Mouse (Mus musculus): ENCODE data around the gene Crhr1.

Crhr1 gene

DNA sequence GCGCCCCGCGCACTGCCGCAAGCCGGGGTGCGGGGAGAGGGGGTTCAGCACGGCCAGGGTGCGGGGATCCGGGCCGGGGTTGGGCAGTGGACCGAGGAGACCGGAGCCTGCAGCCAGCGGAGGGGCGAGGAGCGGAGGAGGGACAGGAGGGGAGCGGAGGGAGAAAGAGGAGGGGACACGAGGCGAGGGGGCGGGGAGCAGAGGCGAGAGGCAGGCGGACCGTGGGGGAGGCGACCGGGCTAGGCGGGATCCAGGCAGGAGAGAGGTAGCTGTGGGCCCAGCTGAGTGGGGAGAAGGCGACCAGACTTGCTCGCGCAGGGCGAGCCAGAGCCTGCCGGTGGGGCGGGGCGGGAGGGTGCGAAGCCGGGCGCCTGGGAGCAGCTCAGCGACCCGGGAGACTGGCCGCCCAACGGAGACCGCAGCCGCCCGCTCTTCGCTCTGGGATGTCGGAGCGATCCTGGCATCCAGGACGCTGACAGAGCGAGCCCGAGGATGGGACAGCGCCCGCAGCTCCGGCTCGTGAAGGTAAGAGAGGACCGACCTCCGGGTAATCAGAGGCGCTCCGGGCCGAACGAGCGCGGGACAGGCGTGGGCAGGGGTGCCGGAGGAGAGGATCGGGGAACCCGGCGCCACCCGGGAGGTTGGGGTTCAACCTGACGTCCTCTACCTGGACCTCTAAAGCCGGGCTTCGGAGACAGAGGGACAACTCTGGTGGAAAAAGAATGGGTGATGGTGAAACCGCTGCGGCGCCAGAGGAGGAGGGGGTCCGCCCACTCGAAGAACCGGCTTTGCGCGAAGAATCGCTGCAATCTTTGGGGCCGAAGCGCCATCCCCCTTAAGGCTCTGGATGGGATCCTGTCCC, at the start of gene Crhr1:
Crhr1 (plus strand) TSS at position 276 of the 862 bp plus-strand sequence.
- DNase-seq (ENCODE audit: low spot score in 2 of 2) = peak; percentile 3 to 20

DNA sequence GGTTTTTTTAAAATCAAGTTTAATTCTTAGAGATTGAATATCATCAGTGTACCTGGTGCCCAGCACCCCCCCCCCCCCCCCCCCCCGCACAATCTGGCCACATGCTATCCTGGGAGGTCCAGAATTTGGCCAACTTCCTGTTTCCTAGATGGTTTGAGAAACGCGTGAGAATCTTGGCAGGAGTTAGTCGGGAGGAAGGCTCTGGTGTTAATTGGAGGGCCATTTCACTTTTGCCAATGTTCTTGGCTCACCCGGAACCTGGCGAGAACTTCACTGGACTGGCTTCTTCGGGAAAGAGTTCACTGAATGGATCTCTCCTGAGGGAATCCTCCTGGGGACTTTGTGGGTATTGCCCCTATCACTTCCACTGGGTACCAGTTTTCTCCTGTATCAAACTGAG, 49.4 kb upstream of the Crhr1 start:
- no peak for DNase-seq (ENCODE audit: low spot score in 2 of 2)

DNA sequence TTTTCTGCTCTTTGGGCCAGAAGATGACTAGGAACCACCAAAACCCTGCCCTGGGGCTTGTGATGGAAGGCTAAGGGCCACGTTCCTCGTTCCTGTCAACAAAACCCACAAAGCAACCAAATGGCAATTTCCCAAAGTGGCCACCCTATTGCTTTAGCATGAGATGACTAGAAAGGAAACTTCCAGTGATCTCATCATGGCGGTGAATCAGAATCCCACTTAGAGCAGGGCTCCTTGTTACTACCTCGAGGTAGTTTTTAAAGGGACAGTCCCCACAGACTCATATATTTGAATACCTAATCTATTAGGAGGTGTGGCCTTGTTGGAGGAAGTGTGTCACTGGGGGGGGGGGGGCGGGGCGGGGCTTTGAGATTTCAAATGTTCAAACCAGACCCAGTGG, 48.9 kb upstream of the Crhr1 start:
- DNase-seq (ENCODE audit: low spot score in 2 of 2) = no peak

DNA sequence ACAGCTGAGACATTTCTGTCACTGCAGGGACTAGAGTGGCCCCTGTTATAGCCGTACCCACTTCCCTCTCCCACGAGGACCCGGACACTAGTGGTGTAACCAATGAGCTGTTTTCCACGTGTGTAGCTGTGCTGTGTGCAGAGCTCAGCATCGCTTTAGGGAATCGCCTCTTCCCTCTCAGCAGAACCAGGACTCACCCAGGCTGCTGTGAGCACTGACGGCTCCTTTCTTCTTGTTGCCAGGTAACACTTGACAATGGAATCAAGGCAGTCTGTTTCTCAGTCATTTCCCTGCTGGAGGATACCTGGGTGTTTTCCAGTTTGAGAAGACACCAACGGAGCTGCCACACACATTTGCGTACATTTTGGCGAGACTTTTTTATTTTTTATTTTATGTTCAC, 44.1 kb upstream of the Crhr1 start:
- DNase-seq (ENCODE audit: low spot score in 2 of 2) = no peak

DNA sequence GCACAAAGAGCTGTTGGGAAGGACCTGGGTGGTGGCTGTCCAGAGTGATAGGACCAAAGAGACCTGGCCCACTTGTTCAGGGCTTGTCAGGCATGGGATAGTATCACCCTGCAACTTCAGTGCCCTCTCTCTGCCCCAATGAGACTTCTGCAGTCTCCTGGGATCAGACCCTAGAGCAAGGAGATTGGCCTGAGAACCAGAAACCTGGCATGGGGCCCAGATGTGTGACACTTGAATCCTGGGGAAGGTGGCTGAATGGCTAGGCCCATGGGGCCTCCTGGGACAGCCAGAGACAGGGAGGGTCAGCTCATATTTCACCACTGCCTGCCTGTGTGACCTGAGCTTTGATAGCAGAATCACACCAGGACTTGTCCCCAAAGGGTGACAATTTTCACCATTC, 41.9 kb upstream of the Crhr1 start:
- no peak for DNase-seq (ENCODE audit: low spot score in 2 of 2)

DNA sequence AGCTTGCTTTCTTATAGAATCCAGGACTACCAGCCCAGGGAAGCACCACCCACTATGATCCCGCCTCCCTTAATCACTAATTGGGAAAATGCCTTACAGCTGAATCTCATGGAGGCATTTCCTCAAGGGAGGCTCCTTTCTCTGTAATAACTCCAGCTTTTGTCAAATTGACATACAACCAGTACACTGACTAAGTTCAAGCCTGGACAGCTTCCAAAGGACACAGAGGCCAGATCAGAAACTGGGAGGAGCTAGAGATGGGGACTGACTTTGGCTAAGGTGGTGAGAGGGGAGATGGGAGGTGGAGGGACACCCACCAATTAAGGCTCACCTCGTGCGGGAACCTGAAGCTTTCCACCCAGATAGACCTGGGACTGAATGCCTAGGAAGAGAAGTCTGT, 37.5 kb upstream of the Crhr1 start:
- no peak for DNase-seq (ENCODE audit: low spot score in 2 of 2)

DNA sequence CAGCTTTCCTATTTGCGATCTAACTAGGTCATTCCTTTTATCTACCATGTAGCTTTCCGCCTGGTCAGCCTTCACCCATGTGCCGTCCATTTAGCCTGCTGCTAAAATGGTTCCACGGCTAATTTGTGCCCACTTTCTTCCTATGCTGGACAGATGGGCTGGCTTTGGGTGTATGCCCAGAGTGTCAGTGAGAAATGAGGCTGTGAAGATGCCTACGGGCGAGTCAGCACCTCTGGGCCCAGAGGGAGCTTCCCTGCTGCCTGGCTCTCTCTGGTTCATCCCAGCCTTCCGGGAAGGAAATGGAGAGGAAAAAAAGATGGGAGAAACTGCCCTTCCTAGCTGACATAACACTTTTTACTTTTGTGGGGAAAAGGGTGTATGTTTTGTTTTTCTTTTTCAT, 36.1 kb upstream of the Crhr1 start:
- DNase-seq (ENCODE audit: low spot score in 2 of 2) = no peak

DNA sequence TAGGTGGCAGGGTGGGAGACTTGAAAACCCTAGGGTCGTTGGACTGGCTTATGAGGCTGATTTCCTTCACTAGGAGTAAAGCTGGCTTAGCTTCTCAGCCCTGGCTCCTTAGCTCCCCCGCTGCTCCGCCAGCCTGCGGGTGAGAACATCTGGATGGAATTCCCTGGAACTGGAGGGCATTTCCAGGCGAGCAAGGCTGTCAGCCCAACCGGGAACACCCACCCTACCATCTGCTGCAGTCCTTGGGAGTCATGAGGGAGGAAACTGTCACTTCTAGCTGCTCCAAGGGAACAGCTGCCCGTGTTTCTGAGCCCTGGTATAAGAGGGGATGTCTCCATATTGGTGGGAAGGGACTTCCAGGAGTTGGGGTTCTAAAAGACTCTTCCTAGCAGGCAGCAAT, 33.1 kb upstream of the Crhr1 start:
- DNase-seq (ENCODE audit: low spot score in 2 of 2) = no peak

DNA sequence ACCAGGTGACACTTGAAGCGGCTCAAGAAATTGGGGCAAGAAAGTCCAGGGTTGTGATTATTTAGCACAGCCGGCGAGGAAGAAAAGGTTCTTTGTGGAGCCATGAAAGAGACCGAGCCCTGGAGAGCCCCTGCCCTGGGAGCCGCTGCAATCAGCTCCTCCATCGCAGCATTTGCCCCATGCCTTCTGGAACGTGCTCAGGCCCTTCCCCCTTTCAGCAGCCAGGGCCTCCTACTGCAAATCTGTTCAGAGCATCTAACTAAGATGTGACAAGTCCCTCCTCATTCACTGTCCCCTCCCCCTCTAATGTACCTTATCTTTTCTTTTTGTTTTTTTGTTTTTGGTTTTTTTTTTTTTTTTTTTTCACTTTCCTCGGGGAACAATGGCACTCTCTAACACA, 30.0 kb upstream of the Crhr1 start:
- DNase-seq (ENCODE audit: low spot score in 2 of 2) = no peak

DNA sequence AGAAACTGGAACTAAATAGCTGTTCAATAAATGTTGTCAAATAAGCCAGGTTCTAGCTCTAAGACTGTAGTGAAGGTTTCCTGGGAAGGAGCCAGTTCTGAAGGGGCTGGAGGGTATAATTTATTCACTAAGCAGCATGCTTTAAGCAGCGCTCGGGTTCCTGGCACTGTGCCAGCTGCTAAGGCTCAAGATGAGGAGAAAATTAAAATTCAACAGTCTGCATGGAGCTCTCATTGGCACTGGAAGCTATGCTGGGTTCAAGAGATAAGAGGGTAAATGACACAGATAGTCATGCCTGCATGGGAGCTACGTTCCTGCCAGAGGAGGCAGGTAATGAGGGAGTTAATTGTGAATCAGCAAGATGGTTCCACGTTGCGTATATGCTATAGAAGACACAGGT, 26.3 kb upstream of the Crhr1 start:
- no peak for DNase-seq (ENCODE audit: low spot score in 2 of 2)

DNA sequence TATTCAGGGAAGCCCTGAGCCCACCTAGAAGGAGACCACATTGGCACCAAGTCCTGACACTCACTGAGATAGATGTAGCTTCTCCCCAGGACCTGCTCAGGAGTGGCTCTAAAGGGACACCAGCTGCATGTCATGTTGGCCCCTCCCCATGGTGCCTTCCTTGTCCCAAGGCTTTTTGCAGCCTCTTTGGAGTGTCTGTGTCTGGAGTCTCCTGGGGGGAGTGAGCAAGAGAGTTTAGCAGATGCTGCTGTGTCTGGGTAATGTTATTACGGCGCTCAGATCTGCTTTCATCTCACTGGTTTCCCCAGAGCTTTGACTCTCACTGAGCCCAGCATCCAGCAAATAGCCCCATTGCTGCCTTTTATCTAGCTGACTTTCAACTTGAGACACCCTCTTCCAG, 25.7 kb upstream of the Crhr1 start:
- DNase-seq (ENCODE audit: low spot score in 2 of 2) = no peak

DNA sequence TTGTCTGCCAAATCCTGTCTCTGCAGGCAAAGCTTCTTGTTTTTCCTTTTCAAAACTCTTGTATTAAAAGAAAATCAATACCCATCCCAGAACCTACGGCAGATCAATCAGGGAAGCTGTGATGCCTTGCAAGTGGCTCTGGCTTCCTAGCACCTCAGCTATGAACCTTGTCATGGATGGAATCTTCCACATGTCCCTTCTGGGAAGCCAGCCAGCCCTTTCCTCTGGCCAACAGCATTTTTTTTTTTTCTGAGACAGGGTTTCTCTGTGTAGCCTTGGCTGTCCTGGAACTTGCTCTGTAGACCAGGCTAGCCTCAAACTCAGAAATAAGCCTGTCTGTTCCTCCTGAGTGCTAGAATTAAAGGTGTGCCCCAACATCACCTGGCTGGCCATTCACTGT, 22.3 kb upstream of the Crhr1 start:
- no peak for DNase-seq (ENCODE audit: low spot score in 2 of 2)

DNA sequence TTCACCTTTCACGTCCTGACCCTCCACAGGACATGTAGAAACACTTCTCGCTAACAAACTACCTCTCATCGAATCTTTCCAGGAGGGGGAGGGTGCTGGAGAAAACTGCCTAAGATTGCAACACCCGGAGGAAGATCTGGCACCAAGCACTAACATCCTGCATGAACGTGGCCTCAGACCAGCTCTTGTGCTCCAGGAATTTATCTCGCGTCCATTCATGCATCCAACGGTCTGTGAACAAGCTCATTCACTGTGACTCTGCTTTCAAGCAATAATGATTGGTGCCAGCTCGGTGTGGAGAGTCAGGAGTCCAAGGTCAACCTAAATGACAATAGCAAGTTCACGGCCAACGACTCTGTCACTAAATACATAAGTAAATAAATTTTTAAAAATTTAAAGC, 20.8 kb upstream of the Crhr1 start:
- DNase-seq (ENCODE audit: low spot score in 2 of 2) = peak in 1 of 2 experiments; percentile 19

DNA sequence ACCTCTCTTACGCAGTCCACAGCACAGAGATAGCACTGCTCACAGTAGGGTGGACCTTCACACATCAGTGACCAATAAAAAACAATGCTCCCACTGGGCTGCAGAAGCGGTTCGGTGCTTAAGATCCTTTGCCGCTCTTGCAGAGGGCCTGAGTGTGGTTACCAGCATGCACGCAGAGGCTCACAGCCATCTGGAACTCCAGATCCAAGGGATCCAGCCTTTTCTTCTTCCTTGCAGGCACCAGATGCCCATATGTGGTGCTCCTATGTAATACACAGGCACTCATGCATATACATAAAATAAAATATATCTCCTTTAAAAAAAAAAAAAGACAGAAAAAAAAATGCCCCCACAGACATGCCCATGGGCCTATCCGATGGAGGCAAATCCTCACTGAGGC, 19.0 kb upstream of the Crhr1 start:
- no peak for DNase-seq (ENCODE audit: low spot score in 2 of 2)

DNA sequence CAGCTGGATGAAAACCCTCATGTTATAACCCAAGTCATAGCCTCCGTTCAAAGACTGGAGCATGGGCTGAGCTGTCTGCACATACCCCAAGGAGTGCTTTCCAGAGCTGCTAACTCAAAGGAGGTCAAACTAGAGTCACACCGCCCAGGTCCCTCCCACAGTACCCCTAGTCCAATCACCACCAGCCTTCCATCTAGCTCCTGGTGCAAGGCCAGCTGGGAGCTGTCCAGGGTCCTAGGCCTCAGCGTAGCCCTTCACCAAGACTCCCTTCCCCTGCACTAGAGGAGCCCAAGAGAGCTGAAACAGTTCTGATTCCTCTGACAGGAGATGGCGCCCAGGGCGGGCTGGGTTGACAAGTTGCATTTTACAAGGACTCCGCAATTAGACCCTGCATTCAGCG, 18.0 kb upstream of the Crhr1 start:
- peak; percentile 15 to 45 for DNase-seq (ENCODE audit: low spot score in 2 of 2)

DNA sequence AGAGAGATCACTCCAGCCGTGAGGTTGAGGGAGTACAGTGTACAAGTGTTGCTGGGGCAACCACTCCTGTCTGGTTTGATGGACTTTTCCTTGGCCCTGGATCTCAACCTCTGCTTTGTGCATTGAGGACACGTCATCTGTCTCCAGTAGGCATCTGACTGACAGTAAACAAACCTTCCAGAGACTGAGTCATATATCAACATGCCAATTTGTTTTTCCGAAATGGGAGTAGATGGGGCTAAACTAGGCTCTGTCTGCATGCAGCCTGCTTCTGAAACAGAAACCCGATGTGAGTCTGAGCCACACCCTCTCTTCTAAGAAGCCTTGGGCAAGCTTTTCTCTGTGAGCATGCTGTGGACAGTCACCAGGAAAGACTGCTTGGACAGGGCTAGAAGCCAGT, 14.3 kb upstream of the Crhr1 start:
- DNase-seq (ENCODE audit: low spot score in 2 of 2) = no peak

DNA sequence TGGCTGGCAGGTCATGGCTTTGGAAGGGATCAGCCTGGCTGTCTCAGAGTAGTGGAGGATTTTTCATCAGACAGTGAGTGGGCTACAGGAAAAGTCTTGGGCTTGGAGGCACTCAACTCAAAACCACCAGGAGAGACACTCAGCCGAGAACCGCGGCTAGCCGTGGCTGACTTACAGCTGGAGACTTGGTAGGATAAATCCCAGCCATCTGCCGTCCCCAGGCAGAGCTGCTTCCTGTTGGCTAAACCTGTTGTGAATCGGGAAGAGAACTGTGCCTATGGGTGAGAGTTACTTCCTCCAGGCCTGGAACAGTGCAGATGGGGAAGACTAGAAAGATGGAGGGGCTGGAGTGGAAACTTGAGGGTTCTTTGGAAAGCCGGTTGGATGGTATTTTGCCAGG, 9.7 kb upstream of the Crhr1 start:
- DNase-seq (ENCODE audit: low spot score in 2 of 2) = no peak

DNA sequence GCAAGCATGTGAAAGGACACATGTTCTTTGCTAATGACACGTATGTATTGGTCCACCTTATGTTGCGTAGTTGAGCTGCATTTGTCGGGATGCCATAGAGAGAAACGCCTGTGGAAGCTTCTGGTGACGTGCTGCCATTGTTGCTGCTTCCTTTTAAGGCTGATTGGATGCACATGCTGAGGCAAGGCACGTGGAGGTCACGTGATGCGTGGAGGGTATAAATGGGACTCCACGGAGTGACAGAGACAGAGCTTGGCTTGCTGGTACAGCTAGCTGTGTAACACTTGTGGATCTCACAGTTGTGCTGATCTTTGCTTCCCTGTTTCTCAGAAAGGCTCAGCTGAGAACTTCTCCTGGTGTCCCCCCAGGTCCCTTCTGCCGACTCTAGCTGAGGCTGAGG, 9.2 kb upstream of the Crhr1 start:
- DNase-seq (ENCODE audit: low spot score in 2 of 2) = no peak

DNA sequence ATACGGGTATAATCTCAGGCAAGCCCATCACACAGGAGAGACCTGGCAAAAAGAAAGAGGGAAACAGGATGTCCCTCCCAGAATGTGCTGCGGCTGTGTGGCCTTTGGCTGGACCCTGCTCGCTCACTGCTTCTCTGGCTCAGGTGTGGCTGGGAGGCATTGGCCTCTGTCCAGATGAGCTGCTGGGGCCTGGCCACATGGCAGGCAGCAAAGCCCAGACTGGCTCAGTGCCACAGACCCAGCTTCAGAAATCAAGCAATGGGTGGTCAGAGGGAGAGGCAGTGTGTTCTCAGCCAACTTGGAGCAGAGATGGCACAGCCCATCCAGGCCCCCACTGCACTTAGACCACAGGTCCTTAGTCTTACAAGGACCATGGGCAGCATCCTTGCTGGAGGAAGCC, 8.1 kb upstream of the Crhr1 start:
- no peak for DNase-seq (ENCODE audit: low spot score in 2 of 2)

DNA sequence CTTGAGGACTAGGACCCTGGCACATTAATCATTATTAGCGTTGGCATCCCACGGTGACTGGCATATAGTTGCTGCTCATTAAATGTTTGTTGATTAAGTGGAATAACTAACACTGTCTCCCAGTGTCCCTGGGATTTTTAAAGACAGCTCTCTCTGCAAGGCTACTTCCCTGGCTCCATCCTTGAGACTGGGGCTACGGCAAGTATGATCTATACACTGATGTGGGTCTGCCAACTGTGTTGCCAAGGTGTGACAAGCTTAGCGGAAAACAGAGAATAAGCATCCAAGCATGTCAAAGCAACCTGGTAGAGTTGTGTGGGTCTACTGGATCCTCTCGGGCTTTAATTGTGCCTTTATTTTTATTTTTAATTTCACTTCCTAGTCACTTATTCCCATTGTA, 3.2 kb upstream of the Crhr1 start:
- DNase-seq (ENCODE audit: low spot score in 2 of 2) = no peak

DNA sequence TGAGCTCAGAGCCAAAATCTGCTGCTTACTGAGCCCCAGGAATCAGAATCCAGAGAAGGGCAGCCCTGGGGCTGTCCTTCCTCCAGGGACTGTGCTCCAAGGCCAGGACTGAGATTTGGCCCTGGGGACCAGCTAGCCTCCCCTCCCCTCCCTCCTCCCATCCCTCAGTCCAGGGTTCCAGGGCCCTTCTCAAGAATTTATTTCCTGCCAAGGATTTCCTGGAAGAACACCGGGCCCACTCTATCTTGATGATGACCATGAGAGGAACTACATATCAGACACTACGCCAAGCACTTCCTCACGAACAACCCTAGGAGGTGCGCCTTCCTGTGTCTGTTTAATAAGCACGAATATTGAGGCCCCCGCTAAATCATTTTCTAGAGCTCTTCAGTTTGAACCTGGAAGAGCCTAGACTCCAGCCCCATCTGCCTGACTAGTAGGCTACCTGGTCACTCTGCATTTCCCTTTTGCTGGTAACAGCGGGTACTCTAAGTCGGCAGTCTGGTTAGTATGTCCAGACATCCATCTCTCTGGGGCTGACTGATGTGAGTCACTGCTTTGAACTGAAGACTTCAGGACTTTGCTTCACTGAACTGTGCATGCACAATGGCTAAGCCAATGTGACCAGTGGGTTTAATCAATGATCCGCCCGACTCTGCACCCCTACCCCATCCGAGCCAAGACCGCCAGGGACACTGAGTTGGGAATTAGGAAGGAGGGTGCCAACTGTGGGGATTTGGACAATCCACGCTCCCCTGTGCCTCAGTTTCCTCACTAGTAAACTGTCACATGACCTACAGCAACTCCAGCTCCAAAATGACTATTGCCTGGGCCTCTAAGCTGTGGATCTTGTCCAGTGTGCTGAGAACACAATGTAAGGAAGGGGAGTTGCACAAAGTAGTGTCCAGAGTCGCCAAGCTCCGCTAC, 1.7 kb upstream of the Crhr1 start:
- no peak for DNase-seq (ENCODE audit: low spot score in 2 of 2)

DNA sequence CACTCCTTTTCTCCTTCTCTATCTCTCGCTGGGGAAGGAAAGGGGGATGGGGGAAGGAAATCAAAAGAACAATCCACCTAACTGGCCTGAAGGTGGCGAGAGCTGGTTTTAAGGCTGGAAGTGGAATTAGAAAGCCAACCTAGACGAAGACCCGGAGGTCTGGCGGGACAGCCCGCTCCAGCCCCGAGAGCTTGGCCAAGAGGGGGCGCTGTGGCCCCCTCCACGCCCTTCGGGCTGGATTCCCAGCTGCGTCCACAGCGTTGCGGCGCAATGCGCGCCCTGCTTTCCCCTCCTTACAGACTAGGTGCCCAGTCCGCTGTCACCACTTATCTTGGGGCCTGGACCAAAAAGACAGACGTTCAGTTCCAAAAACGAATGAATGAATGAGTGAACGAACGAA, 899 bp upstream of the Crhr1 start:
- peak in 1 of 2 experiments; percentile 2 for DNase-seq (ENCODE audit: low spot score in 2 of 2)

DNA sequence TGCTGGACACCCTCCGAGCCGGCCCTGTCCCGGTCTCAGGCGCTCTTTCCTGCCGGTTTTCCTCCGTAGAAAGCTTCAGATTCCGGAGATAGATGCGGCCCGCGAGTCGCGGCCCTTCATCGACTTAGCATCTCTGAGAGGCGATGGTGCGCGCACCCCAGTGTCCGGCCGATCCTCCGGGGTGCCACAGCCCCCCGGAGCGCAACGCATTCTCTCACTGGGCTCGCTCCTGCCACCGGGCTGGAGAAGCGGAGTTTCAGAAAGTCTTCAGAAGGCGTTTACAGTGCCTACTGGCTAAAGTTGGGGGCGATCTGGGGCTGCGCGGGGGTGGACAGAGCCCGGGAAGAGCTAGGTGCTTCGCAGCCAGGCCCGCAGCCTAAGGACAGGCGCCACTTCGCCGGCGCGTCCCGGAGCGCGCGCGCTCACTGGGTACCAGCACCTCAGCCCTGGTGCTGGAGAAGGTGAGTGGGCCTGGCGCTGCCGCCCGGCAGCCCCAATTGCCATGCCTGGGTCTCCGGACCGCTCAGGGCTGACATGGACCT, 858 bp downstream of the Crhr1 start:
- no peak for DNase-seq (ENCODE audit: low spot score in 2 of 2)

All from urinary bladder, postnatal 36 days (tissue).